Mouse (Mus musculus): ENCODE measurements around the gene Phf24. TPM values are rescaled to one million over a fixed set of nuclear protein-coding genes. Genes with fewer than 3 reads are reported as not detected.

The Phf24 gene
- polyA plus RNA-seq, 1 experiment from 2014 or later, result 6.1 TPM

- no peaks in the 10 kb centered on the region for H3K9me3 ChIP-seq (ENCODE audit: control insufficient read depth, low read length)
These were observed 36.1 kb downstream of the Phf24 start for GRCm38 (mm10) chr4:42952563-42952962.

GRCm38 (mm10) chr4:42953435-42954094, 37.1 kb downstream of the Phf24 start:
- WGBS, result 25% methylated on average over 10 of the region's 10 CpGs
- H3K27ac ChIP-seq (replicated peaks), result peak overlapping the region; percentile 81
- no peak overlapping the region for H3K4me3 ChIP-seq (ENCODE audit: low read depth, low read length)
- H3K4me2 ChIP-seq (replicated peaks; ENCODE audit: low read depth), result no peak overlapping the region
- TF ChIP-seq CTCF (IDR thresholded peaks at IDR 0.05; ENCODE audit: low read depth) (no peak; the same call in 1 of the 2 replicates), EP300 (optimal IDR thresholded peaks at IDR 0.05) (no peak)
- H3K4me1 ChIP-seq (replicated peaks; ENCODE audit: control insufficient read depth, insufficient read depth), result no peaks in the 10 kb centered on the region
- no peaks in the 10 kb centered on the region for H3K27me3 ChIP-seq (ENCODE audit: control insufficient read depth, insufficient read depth, low read length)
- no peak; the same call in 1 of the 2 replicates for ATAC-seq (ENCODE audit: low FRiP score, low TSS enrichment)
- H3K36me3 ChIP-seq (ENCODE audit: control insufficient read depth, insufficient read depth, low read length), result peaks cover 2% of the 10 kb centered on the region; the same call in 1 of the 2 replicates
- no peaks in the 10 kb centered on the region for H3K9me3 ChIP-seq (ENCODE audit: control insufficient read depth, low read length)
- peak; percentile 34 for DNase-seq (ENCODE audit: low spot score)
- no peak overlapping the region for H3K9ac ChIP-seq (ENCODE audit: low read length)

More at GRCm38 (mm10) chr4:42952563-42952962, 36.1 kb downstream of the Phf24 start:
- DNase-seq (ENCODE audit: low spot score) (no peak), ATAC-seq (ENCODE audit: low FRiP score, low TSS enrichment) (no peak)
- Histone ChIP-seq H3K27ac (replicated peaks) (peak overlapping the region; percentile 81), H3K27me3 (ENCODE audit: control insufficient read depth, insufficient read depth, low read length) (no peaks in the 10 kb centered on the region), H3K36me3 (ENCODE audit: control insufficient read depth, insufficient read depth, low read length) (no peaks in the 10 kb centered on the region), H3K9ac (ENCODE audit: low read length) (no peak overlapping the region), H3K4me1 (replicated peaks; ENCODE audit: control insufficient read depth, insufficient read depth) (no peaks in the 10 kb centered on the region), H3K4me2 (replicated peaks; ENCODE audit: low read depth) (no peak overlapping the region), H3K4me3 (ENCODE audit: low read depth, low read length) (no peak overlapping the region)
- TF ChIP-seq EP300 (optimal IDR thresholded peaks at IDR 0.05) (no peak), CTCF (IDR thresholded peaks at IDR 0.05; ENCODE audit: low read depth) (no peak)
- WGBS, result 84% methylated on average over 7 of the region's 7 CpGs

GRCm38 (mm10) chr4:42954297-42954696, 37.8 kb downstream of the Phf24 start:
- no peak for ATAC-seq (ENCODE audit: low FRiP score, low TSS enrichment)
- 9% methylated on average over 10 of the region's 10 CpGs for WGBS
- H3K27ac ChIP-seq (replicated peaks), result peak overlapping the region; percentile 81

GRCm38 (mm10) chr4:42955200-42955599, 38.7 kb downstream of the Phf24 start:
- Histone ChIP-seq H3K27me3 (ENCODE audit: control insufficient read depth, insufficient read depth, low read length) (no peaks in the 10 kb centered on the region), H3K9ac (ENCODE audit: low read length) (no peak overlapping the region), H3K27ac (replicated peaks) (no peak overlapping the region), H3K9me3 (ENCODE audit: control insufficient read depth, low read length) (no peaks in the 10 kb centered on the region), H3K36me3 (ENCODE audit: control insufficient read depth, insufficient read depth, low read length) (peaks cover 2% of the 10 kb centered on the region; the same call in 1 of the 2 replicates), H3K4me3 (ENCODE audit: low read depth, low read length) (no peak overlapping the region), H3K4me1 (replicated peaks; ENCODE audit: control insufficient read depth, insufficient read depth) (no peaks in the 10 kb centered on the region), H3K4me2 (replicated peaks; ENCODE audit: low read depth) (no peak overlapping the region)
- no peak for TF ChIP-seq EP300 (optimal IDR thresholded peaks at IDR 0.05)
- no peak for TF ChIP-seq CTCF (IDR thresholded peaks at IDR 0.05; ENCODE audit: low read depth)
- ATAC-seq (ENCODE audit: low FRiP score, low TSS enrichment), result no peak
- DNase-seq (ENCODE audit: low spot score), result no peak
- WGBS, result 92% methylated on average over 3 of the region's 3 CpGs

More at GRCm38 (mm10) chr4:42954297-42954696, 37.8 kb downstream of the Phf24 start:
- DNase-seq (ENCODE audit: low spot score), result peak; percentile 76
- peaks cover 2% of the 10 kb centered on the region; the same call in 1 of the 2 replicates for H3K36me3 ChIP-seq (ENCODE audit: control insufficient read depth, insufficient read depth, low read length)
- H3K27me3 ChIP-seq (ENCODE audit: control insufficient read depth, insufficient read depth, low read length), result no peaks in the 10 kb centered on the region
- no peaks in the 10 kb centered on the region for H3K4me1 ChIP-seq (replicated peaks; ENCODE audit: control insufficient read depth, insufficient read depth)
- H3K4me3 ChIP-seq (ENCODE audit: low read depth, low read length), result no peak overlapping the region
- H3K4me2 ChIP-seq (replicated peaks; ENCODE audit: low read depth), result no peak overlapping the region
- H3K9ac ChIP-seq (ENCODE audit: low read length), result no peak overlapping the region
- no peaks in the 10 kb centered on the region for H3K9me3 ChIP-seq (ENCODE audit: control insufficient read depth, low read length)
- TF ChIP-seq CTCF (IDR thresholded peaks at IDR 0.05; ENCODE audit: low read depth) (peak; percentile 92), EP300 (optimal IDR thresholded peaks at IDR 0.05) (no peak)

GRCm38 (mm10) chr4:42956581-42956980, 40.1 kb downstream of the Phf24 start:
- Histone ChIP-seq H3K36me3 (ENCODE audit: control insufficient read depth, insufficient read depth, low read length) (peaks cover 2% of the 10 kb centered on the region; the same call in 1 of the 2 replicates), H3K27me3 (ENCODE audit: control insufficient read depth, insufficient read depth, low read length) (no peaks in the 10 kb centered on the region), H3K9me3 (ENCODE audit: control insufficient read depth, low read length) (no peaks in the 10 kb centered on the region), H3K9ac (ENCODE audit: low read length) (no peak overlapping the region), H3K27ac (replicated peaks) (no peak overlapping the region), H3K4me2 (replicated peaks; ENCODE audit: low read depth) (no peak overlapping the region), H3K4me3 (ENCODE audit: low read depth, low read length) (no peak overlapping the region), H3K4me1 (replicated peaks; ENCODE audit: control insufficient read depth, insufficient read depth) (no peaks in the 10 kb centered on the region)
- WGBS, result 96% methylated on average over 17 of the region's 17 CpGs
- no peak for TF ChIP-seq CTCF (IDR thresholded peaks at IDR 0.05; ENCODE audit: low read depth)
- TF ChIP-seq EP300 (optimal IDR thresholded peaks at IDR 0.05), result no peak
- DNase-seq (ENCODE audit: low spot score), result no peak
- no peak for ATAC-seq (ENCODE audit: low FRiP score, low TSS enrichment)

GRCm38 (mm10) chr4:42957306-42957705, 40.8 kb downstream of the Phf24 start:
- ATAC-seq (ENCODE audit: low FRiP score, low TSS enrichment) (no peak), DNase-seq (ENCODE audit: low spot score) (no peak)
- Histone ChIP-seq H3K4me3 (ENCODE audit: low read depth, low read length) (no peak overlapping the region), H3K9me3 (ENCODE audit: control insufficient read depth, low read length) (no peaks in the 10 kb centered on the region), H3K4me2 (replicated peaks; ENCODE audit: low read depth) (no peak overlapping the region), H3K27me3 (ENCODE audit: control insufficient read depth, insufficient read depth, low read length) (no peaks in the 10 kb centered on the region), H3K27ac (replicated peaks) (no peak overlapping the region), H3K9ac (ENCODE audit: low read length) (no peak overlapping the region), H3K4me1 (replicated peaks; ENCODE audit: control insufficient read depth, insufficient read depth) (no peaks in the 10 kb centered on the region), H3K36me3 (ENCODE audit: control insufficient read depth, insufficient read depth, low read length) (peaks cover 2% of the 10 kb centered on the region; the same call in 1 of the 2 replicates)
- TF ChIP-seq EP300 (optimal IDR thresholded peaks at IDR 0.05) (no peak), CTCF (IDR thresholded peaks at IDR 0.05; ENCODE audit: low read depth) (no peak)
- 82% methylated on average over 11 of the region's 11 CpGs for WGBS

All from stomach, postnatal 0 days (tissue).